Mouse (Mus musculus) thymus, adult 2 months (tissue): Measurements from ENCODE around the gene Dnajc30.

Experiments
- CTCF ChIP-seq: fragments of 200-500 bp; IDR thresholded peaks from 2 replicates; pipeline ENCODE4 v1.5.1; 2012; ENCODE audit warnings: mild to moderate bottlenecking, control low read depth, low read length, moderate library complexity, borderline replicate concordance; ENCODE audit not compliant: control insufficient read depth, poor library complexity, insufficient read depth; ENCODE audit errors: extremely low read depth
- POLR2A ChIP-seq: fragments of 200-500 bp; IDR thresholded peaks from 2 replicates; pipeline ENCODE4 v1.6.1; 2012; ENCODE audit warnings: mild to moderate bottlenecking, low read length, control low read depth, moderate library complexity; ENCODE audit not compliant: control insufficient read depth, poor library complexity, insufficient read depth; ENCODE audit errors: extremely low read depth

GRCm38 (mm10) chr5:135113782-135114181 is 49.8 kb downstream of the Dnajc30 start:
- TF ChIP-seq POLR2A = no peak
- TF ChIP-seq CTCF = no peak
